Mouse (Mus musculus): ENCODE results near the gene Nek11. TPM values are rescaled to one million over a fixed set of nuclear protein-coding genes. Genes with fewer than 3 reads are reported as not detected.

The Nek11 gene
- total RNA-seq (2021): not detected
- long read RNA-seq, experiment 1: 0 reads
- long read RNA-seq, experiment 2: 0 reads

DNA sequence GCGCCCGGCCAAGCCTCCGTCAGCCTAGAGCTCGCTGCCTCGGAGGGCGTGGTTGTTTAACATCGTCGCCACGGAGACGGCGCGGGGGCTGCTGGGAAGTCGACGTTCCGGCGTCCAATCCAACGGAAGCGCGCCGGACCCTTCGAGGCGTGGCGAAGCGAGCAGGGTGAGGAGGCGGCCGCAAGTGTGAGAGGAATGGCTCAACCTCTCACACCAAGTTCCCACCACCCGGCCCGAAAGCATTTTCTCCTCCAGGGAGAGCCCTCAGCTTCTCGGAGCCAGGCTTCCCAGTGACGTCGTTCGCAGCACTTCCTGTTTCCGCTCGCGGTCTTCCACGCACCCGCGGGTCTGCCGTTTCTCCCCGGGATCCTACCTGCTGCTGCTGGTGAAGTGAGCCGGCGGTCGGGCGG, at the start of gene Nek11, which contains the start of gene Aste1:
TSS of gene Nek11 (minus strand) at position 307 of the 410 bp plus-strand sequence.
TSS of gene Aste1 (plus strand) at position 175 of the 410 bp plus-strand sequence.
- peak; percentile 88 to 92 for DNase-seq
- intact Hi-C loops (cut with DNase I): loop anchor here (10.0 kb wide), 1 partner anchor 340 kb away; the partner anchor contains the start of gene Mrpl3

DNA sequence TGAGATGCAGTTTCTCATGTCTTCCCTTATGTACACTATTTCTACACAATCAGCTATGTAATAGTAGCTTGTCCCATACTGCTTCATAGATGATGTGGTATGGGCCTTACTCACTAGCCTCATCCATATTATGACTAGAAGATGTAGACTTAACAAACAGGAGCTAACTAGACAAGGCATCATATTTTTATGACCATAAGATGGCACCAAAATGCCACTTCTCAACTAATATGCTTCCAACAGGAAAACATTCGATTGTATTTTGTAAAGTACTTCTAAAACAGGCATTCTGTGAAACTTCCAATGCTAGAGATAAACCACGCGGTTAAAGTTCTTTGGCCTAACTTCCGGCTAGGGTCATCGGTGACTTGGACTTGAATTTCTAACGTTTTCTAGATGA, 13.2 kb upstream of the Nek11 start:
- DNase-seq: no peak
- intact Hi-C loops (cut with DNase I): no loop called here

DNA sequence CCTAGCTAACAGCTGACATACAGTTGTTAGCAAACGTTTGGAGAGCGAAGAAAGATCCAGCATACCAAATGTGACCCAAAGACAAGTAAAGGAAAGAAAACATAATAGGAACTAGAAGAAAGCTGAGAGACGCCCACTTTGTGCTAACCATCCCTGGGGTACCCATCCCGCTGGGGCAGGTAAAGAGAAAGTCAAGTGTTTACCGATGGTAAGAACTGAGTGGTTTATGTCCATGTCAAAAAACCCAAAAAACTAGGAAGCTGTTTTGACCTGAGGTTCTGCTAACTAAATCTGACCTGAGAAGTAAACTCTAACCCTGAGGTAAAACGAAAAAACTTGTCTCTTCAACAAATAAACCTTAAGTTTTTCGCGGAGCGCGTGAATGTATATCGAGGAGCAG, 604 bp downstream of the Nek11 start:
- no peak for DNase-seq
- intact Hi-C loops (cut with DNase I): loop anchor here (10.0 kb wide), 1 partner anchor 340 kb away; the partner anchor contains the start of gene Mrpl3

DNA sequence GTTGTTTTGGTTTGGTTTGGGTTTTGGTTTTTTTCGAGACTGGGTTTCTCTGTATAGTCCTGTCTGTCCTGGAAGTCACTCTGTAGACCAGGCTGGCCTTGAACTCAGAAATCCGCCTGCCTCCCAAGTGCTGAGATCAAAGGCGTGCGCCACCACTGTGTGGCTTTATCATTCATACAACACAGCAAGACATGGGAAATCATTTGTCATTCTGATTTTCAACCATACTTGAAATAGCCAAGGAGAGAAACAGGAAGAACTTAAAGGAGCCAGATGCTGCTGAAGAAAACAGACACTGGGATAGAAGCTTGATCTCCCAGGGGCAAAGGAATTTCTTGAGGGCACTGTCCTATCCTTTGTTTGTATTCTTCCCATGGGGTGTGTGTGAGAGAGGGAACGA, 4.7 kb downstream of the Nek11 start:
- intact Hi-C loops (cut with DNase I): loop anchor here (10.0 kb wide), 1 partner anchor 336 kb away; the partner anchor contains the start of gene Mrpl3
- no peak for DNase-seq

DNA sequence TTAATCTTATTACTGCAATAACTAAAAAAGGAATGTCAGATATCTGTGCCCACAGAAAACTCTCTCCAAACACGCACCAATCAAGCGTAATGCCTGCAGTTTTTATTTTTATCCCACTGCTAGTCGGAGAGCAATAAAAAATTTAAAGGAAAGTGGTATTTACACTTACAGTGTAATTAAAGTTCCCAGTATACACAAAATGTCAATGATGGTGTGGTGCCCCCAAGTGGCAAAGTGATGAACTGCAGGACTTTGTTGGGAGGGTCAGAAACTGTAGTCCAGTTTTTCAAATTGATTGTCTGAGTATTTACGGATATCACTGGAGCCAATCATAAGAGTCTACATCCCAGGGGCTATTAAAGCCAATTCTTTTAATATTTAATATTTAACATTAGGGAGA, 6.0 kb downstream of the Nek11 start:
- intact Hi-C loops (cut with DNase I): loop anchor here (5.0 kb wide), 1 partner anchor 817 kb away; no protein-coding TSS in a partner anchor
- DNase-seq: peak; percentile 41 to 51

DNA sequence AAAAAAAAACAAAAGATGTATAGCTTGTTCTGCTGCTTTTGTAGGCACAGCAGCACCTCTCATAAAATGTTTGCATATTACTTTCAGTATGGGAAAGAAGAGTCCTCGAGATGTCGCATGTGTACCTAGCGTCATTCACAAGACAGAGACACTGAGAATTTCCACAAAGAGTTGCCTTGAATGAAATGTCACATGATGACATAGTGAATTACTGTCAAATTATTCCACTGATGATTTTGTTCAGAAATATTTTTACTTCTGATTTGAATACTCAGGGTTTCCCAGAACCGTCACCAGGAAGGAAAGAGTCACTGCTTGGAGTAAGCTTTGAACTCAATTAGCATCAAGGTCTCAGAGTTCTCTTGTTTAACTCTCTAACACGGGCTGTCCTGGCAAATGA, 7.9 kb downstream of the Nek11 start:
- intact Hi-C loops (cut with DNase I): loop anchor here (5.0 kb wide), 1 partner anchor 815 kb away; no protein-coding TSS in a partner anchor
- DNase-seq: no peak

DNA sequence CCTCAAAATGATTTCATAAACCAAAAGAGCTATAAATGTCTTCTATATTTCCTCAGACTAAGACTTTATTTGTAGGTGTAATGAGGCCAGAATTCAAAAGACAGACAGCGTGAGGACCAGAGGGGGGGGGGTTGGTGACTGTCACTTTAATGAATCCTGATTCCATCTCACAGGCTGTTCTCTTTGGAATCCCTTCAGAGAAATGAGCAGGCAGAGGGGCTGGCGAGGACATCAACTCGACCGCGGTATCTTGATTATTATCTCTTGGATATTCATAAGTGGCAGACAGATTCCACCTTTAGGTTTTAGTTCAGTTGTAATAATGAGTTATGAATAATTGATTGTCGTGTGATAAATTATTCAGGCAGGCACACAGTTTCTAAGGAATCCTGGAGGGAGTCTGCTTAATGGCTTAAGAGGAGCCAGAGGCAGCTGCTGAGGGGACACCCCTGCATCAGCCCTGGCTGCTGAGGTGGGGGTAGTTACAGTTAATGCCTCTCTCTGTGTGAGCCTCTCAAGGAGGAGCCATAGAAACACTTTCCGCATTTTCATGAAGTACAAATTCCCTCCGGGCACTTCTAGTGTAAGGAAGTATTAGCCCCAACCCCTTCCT, 15.7 kb downstream of the Nek11 start:
- intact Hi-C loops (cut with DNase I): no loop called here
- no peak for DNase-seq

DNA sequence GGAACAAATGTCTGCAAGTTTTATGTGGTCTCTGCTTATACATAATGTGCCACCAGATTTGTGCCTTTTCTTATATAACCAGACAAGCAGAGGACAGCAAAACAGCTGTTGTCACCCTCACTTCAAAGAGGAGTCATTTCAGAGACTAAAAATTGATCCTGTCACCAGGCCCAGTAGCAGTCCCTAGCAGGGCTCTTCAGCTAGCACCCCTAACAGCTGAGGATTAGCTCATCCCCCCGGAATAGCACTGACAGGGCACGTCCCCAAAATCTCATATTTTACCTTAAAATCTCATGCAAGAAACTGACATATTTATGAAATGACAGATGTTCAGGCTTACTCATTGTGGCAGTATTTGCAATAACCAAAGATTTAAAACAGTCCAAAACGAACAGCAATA, 17.7 kb downstream of the Nek11 start:
- DNase-seq: no peak
- intact Hi-C loops (cut with DNase I): no loop called here

DNA sequence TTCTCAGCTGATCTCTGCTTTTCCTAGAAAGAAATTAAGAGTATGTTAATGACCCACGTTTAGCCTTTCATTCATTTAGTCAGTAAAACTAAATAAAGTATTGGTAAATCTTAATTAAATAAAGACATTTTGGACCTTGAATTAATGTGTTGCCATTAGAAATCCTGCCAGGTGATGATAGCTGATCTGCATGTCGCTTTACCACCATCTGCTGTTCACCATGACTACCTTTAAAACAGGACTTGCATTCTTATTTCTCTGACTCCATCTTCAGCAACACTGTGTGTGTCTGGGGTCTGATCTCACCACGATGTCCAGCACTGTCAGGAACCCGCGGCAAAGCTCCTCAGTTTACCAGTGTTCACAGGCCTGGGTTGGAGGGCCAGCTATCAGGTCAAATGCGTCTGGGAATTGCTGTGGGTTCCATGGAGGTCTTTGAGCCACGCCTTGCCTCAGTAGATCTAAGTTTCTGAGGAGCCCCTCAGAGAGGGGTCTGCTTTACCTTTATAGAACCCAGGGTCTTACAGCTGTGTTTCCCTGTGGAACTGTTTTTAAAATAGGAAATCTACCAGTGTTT, 18.3 kb downstream of the Nek11 start:
- no peak for DNase-seq
- intact Hi-C loops (cut with DNase I): no loop called here

DNA sequence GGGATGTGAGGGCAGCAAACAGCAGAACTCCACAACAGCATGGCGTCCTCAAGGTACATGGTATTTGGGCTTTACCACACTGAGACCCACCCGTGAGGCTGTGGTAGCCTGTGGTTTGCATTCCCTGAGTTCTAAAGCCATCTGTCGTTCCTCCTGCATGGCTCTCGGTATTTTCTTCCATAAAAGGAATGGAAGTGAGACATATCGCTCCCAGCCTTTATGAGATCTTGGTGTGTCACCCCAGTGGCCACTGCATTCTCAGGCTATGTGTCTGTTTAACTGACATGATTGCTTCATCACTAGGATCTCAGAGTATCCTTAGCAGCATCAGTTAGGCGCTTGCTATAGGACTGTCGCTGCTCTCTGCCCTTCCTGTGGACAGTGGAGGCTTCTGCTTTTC, 18.9 kb downstream of the Nek11 start:
- DNase-seq: no peak
- intact Hi-C loops (cut with DNase I): no loop called here

DNA sequence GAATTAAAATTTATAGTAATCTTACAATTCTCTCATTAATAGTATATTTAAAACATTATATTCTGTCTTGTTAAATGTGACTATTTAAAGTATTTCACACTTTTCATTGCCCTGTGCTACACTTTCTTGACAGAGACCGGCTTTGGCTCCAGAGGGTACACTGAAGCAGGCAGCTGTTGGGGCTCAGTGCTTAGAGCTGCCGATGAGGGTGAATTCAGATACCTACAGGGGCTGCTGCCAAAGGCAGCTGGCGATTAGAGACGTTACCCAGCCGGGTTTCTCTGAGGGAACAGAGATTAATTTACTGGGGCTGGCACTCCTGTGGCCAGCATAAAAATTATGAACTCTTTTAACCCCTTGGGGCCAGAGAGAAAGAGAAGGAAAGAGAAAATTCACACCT, 21.0 kb downstream of the Nek11 start:
- intact Hi-C loops (cut with DNase I): no loop called here
- no peak for DNase-seq

DNA sequence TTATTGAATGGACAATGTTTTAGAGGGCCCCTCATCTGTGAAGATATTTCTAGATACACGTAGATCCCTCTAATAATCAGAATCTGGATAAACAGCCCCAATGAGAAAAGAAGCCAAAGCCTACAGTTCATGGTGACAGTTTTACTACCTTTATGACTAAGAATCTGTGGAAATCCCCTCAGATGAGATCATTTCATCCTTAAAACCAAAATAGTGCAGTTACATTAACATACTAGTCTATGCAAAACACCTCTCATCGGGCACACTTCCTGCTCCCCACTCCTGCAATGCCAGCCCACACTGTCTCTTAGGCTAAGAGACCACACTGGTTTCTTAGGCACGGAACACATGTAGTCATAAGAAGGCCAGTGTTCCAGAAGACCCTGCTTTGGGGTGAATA, 26.7 kb downstream of the Nek11 start:
- intact Hi-C loops (cut with DNase I): no loop called here
- DNase-seq: no peak

DNA sequence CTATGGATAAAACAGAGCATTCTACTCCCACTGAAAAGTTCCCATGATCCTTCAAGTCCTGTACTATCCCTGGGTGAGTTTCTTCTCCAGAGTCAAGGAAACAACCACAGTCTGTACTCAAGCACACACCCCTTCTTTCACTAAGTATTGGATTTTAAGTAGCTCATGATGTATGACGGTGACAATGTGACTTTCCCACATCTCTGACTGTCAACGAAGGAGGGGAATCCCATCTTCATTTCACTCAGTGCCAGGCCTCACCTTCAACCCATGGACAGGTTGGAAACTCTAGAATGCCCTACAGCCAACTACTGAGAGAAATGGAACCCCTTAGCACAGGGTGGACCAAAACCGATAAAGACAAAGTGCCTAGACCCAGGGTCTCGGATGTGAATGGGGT, 29.1 kb downstream of the Nek11 start:
- intact Hi-C loops (cut with DNase I): no loop called here

DNA sequence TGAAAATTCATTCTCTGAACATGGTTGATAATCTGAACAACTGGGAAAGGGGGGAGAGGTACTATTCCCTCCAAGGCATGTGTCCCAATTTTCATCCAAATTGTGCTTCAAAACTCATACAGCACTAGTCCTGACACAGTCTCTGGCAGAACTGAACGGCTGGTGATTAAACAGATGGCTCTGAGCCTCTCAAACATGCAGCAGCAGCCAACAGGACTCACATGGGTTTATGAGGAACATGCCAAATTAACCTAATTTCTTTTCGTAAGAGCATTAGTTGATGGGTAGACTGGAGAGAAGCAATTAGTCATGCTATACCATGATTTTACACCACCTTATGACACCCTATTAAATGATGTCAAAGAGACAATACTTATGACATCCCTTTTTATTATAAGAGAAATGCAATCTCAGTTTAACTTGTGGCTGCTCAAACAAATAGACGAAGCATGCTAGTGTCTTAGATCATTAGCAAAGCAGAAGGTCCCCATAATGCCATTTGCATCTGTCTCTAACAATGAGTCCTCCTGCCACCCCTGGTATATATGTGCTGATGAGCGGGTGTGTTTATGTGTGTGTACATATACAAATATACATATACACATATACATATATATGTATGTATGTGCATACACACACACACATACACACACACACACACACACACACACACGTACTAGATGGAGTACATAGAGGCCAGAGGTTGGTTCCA, 31.6 kb downstream of the Nek11 start:
- intact Hi-C loops (cut with DNase I): no loop called here
- DNase-seq: no peak

More for the DNA sequence above, 29.1 kb downstream of the Nek11 start:
- DNase-seq: no peak

DNA sequence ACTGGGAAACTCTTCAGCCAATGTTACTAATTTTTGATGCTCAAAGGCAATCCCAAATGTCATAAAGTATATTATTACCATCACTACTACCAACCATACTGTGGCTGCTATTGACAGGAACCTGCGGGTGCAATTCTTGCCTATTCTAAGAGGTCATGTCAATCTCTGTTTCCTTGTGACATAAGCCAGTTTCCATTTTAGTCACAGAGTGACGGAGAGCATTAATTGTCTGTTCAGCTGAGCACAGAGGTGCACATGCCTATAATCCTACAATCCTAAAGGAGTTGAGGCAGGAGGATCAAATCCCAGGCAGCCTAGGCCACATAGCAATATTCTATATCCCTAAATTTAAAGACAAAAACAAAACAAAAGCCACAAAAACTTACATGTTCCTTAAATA, 33.1 kb downstream of the Nek11 start:
- intact Hi-C loops (cut with DNase I): no loop called here
- no peak for DNase-seq

DNA sequence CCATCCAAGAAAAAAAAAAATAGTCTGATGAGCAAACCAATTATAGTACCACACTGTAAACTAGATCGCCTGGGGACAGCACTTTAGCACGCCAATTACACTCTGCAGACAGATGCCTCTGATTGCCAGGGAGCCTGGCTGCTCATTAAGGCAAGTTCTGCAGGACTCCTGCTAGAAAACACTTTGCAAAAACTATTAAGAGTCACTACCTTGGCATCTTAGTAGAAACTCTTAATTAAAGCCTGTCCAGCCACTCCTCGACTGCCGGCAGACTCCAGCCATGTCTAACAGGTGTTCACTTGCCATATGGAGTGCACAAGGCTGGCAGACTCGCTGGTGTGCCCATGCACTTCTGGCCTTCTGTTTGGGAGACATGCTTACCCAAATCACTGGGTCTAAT, 46.3 kb downstream of the Nek11 start:
- DNase-seq: no peak
- intact Hi-C loops (cut with DNase I): no loop called here

DNA sequence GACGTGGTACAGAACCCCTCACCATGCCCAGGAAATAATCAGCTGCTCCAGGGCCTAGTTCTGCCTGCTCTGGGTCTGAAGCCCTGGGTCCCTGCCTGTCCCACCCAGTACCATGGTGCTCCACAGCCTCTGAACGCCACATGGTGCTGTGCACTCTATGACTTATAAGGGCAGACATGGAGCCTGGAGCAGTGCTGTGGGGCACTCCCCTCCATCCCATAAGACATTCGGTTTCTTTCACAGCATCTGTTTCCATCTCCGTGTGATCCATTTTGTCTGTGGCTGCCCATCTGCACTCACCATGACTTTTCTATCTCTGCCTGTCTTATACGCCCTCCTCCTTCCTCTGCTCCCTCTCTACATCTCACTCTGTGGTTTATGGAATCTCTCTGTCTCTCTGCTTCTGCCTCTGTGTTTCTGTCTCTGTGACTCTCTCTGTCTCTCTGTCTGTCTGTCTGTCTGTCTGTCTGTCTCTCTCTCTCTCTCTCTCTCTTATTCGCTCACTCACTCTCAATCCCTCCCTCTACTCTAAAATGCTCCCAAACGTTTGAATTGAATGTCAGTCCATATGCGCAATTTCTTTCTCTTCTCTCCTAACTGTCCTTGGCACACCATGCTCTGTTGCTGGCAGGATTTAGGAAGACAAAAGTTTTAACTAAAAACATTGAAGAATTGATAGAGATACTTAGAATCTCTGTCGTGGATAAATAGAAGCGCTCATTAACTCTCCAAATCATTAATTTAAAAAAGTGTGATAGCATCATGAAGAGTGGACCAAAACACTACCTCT, 46.9 kb downstream of the Nek11 start:
- intact Hi-C loops (cut with DNase I): no loop called here
- no peak for DNase-seq

DNA sequence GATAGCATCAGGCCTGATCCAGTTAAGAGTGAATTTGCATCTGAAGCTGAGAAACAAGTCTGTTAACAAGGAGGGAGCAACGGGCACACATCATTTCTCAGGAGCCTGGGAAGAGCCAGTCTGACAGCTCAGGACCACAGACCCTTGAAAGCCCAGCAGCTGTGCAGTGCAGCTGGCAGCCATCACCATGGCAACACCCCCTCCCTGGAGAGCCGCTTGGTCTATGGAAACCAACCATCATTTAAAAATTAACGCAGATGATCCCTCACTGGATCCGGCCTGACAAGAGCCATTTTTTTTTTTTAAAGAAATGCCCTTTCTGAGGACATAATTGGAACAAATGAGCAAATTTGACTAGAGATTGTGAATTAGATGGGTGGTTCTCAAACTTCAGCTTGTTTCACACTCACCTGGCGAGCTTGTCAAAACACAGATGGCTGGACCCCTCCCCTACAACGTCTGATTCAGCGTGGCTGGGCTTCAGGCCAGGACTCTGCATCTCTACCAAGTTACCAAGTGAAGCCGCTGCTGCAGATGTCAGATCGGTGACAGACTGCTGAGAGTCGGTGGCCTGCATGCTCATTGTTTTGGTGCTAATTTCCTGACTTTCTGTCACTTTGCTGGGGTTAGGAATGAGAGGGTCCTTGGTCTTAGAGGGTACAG, 52.2 kb downstream of the Nek11 start:
- DNase-seq: no peak
- intact Hi-C loops (cut with DNase I): no loop called here

DNA sequence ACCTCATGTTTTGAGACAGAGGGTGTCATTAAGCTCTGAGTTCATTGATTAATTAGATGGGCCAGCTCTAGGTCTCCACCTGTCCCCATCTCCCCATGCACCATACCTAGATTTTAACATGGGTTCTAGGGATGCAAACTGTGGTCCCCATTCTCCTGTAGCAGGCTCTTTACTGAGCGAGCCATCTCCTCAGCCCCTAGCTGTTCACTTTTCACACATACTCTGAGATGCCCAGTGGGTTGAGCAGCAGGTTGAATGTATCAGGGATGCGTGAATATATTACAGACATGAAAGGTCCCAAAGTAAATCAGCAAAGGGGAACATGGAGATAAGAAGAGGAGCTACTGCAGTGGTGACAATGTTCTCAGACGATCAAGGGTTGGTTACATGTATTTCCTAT, 52.8 kb downstream of the Nek11 start:
- intact Hi-C loops (cut with DNase I): no loop called here
- no peak for DNase-seq

DNA sequence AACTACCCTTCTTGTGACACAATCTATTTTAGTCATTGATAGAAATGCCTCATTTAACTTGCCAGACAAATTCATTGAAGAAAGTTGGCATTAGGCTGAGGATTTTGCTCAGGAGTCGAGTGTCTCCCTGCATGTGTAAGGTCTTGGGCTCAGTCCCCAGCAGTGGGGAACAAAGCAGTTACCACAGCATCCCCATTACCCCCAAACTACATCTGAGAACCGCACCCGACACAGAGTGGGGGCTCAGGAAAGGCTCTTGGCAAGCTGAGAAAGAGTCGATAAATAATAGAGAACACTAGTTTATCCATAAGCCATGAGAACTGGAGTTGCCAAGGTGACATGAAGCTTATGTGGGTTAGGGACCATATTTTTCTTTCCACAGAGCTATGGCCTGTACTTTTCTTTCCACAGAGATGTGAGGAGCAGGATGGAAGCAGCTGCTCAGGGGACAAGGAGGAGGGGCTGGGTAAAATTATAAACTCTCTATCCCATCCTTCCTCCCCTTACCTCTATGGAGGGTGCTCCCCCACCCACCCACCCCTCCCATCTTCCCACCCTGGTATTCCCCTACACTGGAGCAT, 62.8 kb downstream of the Nek11 start:
- DNase-seq: no peak
- intact Hi-C loops (cut with DNase I): no loop called here
